Mouse (Mus musculus) liver, adult 2 months (tissue): ENCODE measurements at regions not wholly inside any gene's neighbourhood (a gene's known extent, or its start where the extent isn't known, plus 50 kb on each side); places are given as distances from the start of the nearest gene placed in this dataset.

ENCODE experiments used
- DNase-seq: peaks from one replicate; pipeline ENCODE4 v3.0.0-alpha.2; 2011; ENCODE audit warnings: low read depth, low spot score; ENCODE audit errors: extremely low read depth
- H3K27ac ChIP-seq: fragments of 200-500 bp; replicated peaks from 2 replicates; pipeline ENCODE4 v1.5.1; 2012; ENCODE audit warnings: low read depth, mild to moderate bottlenecking, control low read depth, inconsistent platforms, low read length; ENCODE audit not compliant: insufficient read depth
- H3K27me3 ChIP-seq: fragments of 200-500 bp; 2 replicates; pipeline ENCODE4 v1.6.1; 2012; ENCODE audit warnings: mild to moderate bottlenecking, moderate library complexity, low read length, inconsistent platforms; ENCODE audit not compliant: control insufficient read depth, insufficient read depth
- H3K36me3 ChIP-seq: fragments of 200-500 bp; 2 replicates; pipeline ENCODE4 v1.6.1; 2012; ENCODE audit warnings: low read length, inconsistent platforms; ENCODE audit not compliant: control insufficient read depth, insufficient read depth
- H3K4me1 ChIP-seq: fragments of 200-500 bp; 2 replicates; pipeline ENCODE4 v1.6.1; 2011; ENCODE audit warnings: low read length; ENCODE audit not compliant: control insufficient read depth, insufficient read depth
- H3K4me3 ChIP-seq: fragments of 200-500 bp; 2 replicates; pipeline ENCODE4 v1.5.1; 2011; ENCODE audit warnings: low read depth, mild to moderate bottlenecking, control low read depth, low read length, moderate library complexity; ENCODE audit not compliant: insufficient read depth
- H3K79me2 ChIP-seq: fragments of 200-500 bp; 2 replicates; pipeline ENCODE4 v1.6.1; 2012; ENCODE audit warnings: inconsistent platforms, mild to moderate bottlenecking, low read length, moderate library complexity; ENCODE audit not compliant: control insufficient read depth, insufficient read depth
- H3K9ac ChIP-seq: fragments of 200-500 bp; 2 replicates; pipeline ENCODE4 v1.6.1; 2012; ENCODE audit warnings: low read depth, mild to moderate bottlenecking, control low read depth, inconsistent platforms, low read length
- CTCF ChIP-seq: fragments of 200-500 bp; IDR thresholded peaks from 2 replicates; pipeline ENCODE4 v1.5.1; 2011; ENCODE audit warnings: low read depth, low read length, control low read depth
- POLR2A ChIP-seq: fragments of 200-500 bp; IDR thresholded peaks from 2 replicates; pipeline ENCODE4 v1.6.1; 2011; ENCODE audit warnings: low read length, control low read depth; ENCODE audit not compliant: insufficient read depth; ENCODE audit errors: extremely low read depth
- WGBS: fragments of 180-500 bp; shearing (Covaris S2); methylation state at CpG from one replicate; pipeline ENCODE4 v1.1.7; 2018; 5-methylcytosine and 5-hydroxymethylcytosine counted together

GRCm38 (mm10) chr1:77176516-77176915 lies 338.4 kb downstream of the Epha4 start:
- 87% methylated on average over 2 of the region's 2 CpGs for WGBS
- Histone ChIP-seq H3K4me1 (peaks cover 4% of the 10 kb centered on the region; the same call in 1 of the 2 replicates), H3K79me2 (no peaks in the 10 kb centered on the region), H3K9ac (no peak overlapping the region), H3K27ac (no peak overlapping the region), H3K27me3 (no peaks in the 10 kb centered on the region; the same call in 1 of the 2 replicates), H3K4me3 (no peak overlapping the region), H3K36me3 (no peaks in the 10 kb centered on the region)
- TF ChIP-seq POLR2A = no peak
- DNase-seq = no peak

GRCm38 (mm10) chr1:77183965-77184364 lies 330.9 kb downstream of the Epha4 start:
- no peak for DNase-seq

GRCm38 (mm10) chr1:77190141-77190540 lies 324.7 kb downstream of the Epha4 start:
- no peak for DNase-seq
- H3K79me2 ChIP-seq = no peaks in the 10 kb centered on the region
- TF ChIP-seq CTCF (no peak), POLR2A (no peak)
- H3K9ac ChIP-seq = no peak overlapping the region
- WGBS = 66% methylated on average over 3 of the region's 3 CpGs
- H3K4me1 ChIP-seq = no peaks in the 10 kb centered on the region
- H3K36me3 ChIP-seq = no peaks in the 10 kb centered on the region
- H3K27me3 ChIP-seq = no peaks in the 10 kb centered on the region
- H3K27ac ChIP-seq = no peak overlapping the region
- H3K4me3 ChIP-seq = no peak overlapping the region

More at GRCm38 (mm10) chr1:77183965-77184364, 330.9 kb downstream of the Epha4 start:
- no peaks in the 10 kb centered on the region for H3K4me1 ChIP-seq
- H3K79me2 ChIP-seq = no peaks in the 10 kb centered on the region
- H3K4me3 ChIP-seq = no peak overlapping the region
- H3K27me3 ChIP-seq = peaks cover 2% of the 10 kb centered on the region; the same call in 1 of the 2 replicates
- no peak overlapping the region for H3K27ac ChIP-seq
- no peaks in the 10 kb centered on the region for H3K36me3 ChIP-seq
- TF ChIP-seq POLR2A (no peak), CTCF (no peak)
- WGBS = 70% methylated on average over 2 of the region's 2 CpGs
- H3K9ac ChIP-seq = no peak overlapping the region

GRCm38 (mm10) chr1:77201321-77201917 lies 313.5 kb downstream of the Epha4 start:
- no peak for TF ChIP-seq POLR2A
- TF ChIP-seq CTCF = no peak
- no peaks in the 10 kb centered on the region for H3K36me3 ChIP-seq
- 65% methylated on average over 3 of the region's 3 CpGs for WGBS
- H3K4me3 ChIP-seq = no peak overlapping the region
- no peak overlapping the region for H3K9ac ChIP-seq
- H3K4me1 ChIP-seq = peaks cover 2% of the 10 kb centered on the region; the same call in 1 of the 2 replicates
- no peaks in the 10 kb centered on the region for H3K27me3 ChIP-seq
- H3K79me2 ChIP-seq = no peaks in the 10 kb centered on the region
- no peak overlapping the region for H3K27ac ChIP-seq
- no peak for DNase-seq

GRCm38 (mm10) chr1:77202948-77203347 lies 311.9 kb downstream of the Epha4 start:
- Histone ChIP-seq H3K27me3 (no peaks in the 10 kb centered on the region), H3K4me3 (no peak overlapping the region), H3K79me2 (no peaks in the 10 kb centered on the region), H3K36me3 (no peaks in the 10 kb centered on the region), H3K9ac (no peak overlapping the region), H3K4me1 (peaks cover 2% of the 10 kb centered on the region; the same call in 1 of the 2 replicates), H3K27ac (no peak overlapping the region)
- TF ChIP-seq CTCF = no peak
- TF ChIP-seq POLR2A = no peak
- DNase-seq = no peak
- 85% methylated on average over 4 of the region's 4 CpGs for WGBS

GRCm38 (mm10) chr1:77206535-77206934 lies 308.4 kb downstream of the Epha4 start:
- no peak for TF ChIP-seq CTCF
- no peak for TF ChIP-seq POLR2A
- Histone ChIP-seq H3K27ac (no peak overlapping the region), H3K36me3 (no peaks in the 10 kb centered on the region), H3K4me3 (no peak overlapping the region), H3K9ac (no peak overlapping the region), H3K4me1 (peaks cover 2% of the 10 kb centered on the region; the same call in 1 of the 2 replicates), H3K79me2 (no peaks in the 10 kb centered on the region), H3K27me3 (no peaks in the 10 kb centered on the region)
- 24% methylated on average over 1 of the region's 1 CpGs for WGBS
- peak; percentile 84 for DNase-seq
